Mouse (Mus musculus) hindbrain, embryonic 12.5 days (tissue): ENCODE data around the gene Cep72. TPM values are rescaled to one million over a fixed set of nuclear protein-coding genes. Genes with fewer than 3 reads are reported as not detected.

Source experiments
- ATAC-seq: fragments of 200-750 bp; cut with Nextera tagmentation; 2 replicates; pipeline ENCODE4 v1.8.0; 2017; ENCODE audit warnings: moderate TSS enrichment; ENCODE audit not compliant: low FRiP score
- H3K27ac ChIP-seq: fragments of 300-500 bp; sonication (generic); 2 replicates; pipeline ENCODE4 v1.5.1; 2016; ENCODE audit warnings: mild to moderate bottlenecking
- H3K27me3 ChIP-seq: fragments of 300-500 bp; sonication (generic); 2 replicates; pipeline ENCODE4 v1.6.1; 2016; ENCODE audit warnings: mild to moderate bottlenecking
- H3K36me3 ChIP-seq: fragments of 300-500 bp; sonication (generic); 2 replicates; pipeline ENCODE4 v1.6.1; 2016; ENCODE audit warnings: mild to moderate bottlenecking
- H3K4me1 ChIP-seq: fragments of 300-500 bp; sonication (generic); 2 replicates; pipeline ENCODE4 v1.6.1; 2016
- H3K4me2 ChIP-seq: fragments of 300-500 bp; sonication (generic); replicated peaks from 2 replicates; pipeline ENCODE4 v1.6.1; 2016; ENCODE audit warnings: mild to moderate bottlenecking
- H3K4me3 ChIP-seq: fragments of 300-500 bp; sonication (generic); 2 replicates; pipeline ENCODE4 v1.5.1; 2016; ENCODE audit warnings: mild to moderate bottlenecking
- H3K9ac ChIP-seq: fragments of 300-500 bp; sonication (generic); 2 replicates; pipeline ENCODE4 v1.6.1; 2016; ENCODE audit warnings: mild to moderate bottlenecking, moderate library complexity
- H3K9me3 ChIP-seq: fragments of 300-500 bp; sonication (generic); replicated peaks from 2 replicates; pipeline ENCODE4 v1.6.1; 2016; ENCODE audit warnings: mild to moderate bottlenecking
- WGBS: fragments of 180-500 bp; shearing (Covaris S2); methylation state at CpG from one replicate; pipeline ENCODE4 v1.1.7; 2016; 5-methylcytosine and 5-hydroxymethylcytosine counted together
- polyA plus RNA-seq: library from polyadenylated mRNA; unstranded; fragments of >200 nt; fragmentation: Nextera tagmentation; extraction: Ambion mirVana; gene quantifications from 2 replicates; pipeline ENCODE4 v1.2.1, GENCODE M21; 2016

Gene Cep72
- polyA plus RNA-seq: 14.0 and 16.0 TPM in 2 replicates

- Histone ChIP-seq H3K4me2 (peak within 1 kb of the TSS; percentile 55), H3K4me1 (no peaks in the 10 kb centered on the region), H3K27ac (peak within 1 kb of the TSS; percentile 80), H3K4me3 (peak within 1 kb of the TSS; percentile 89), H3K9ac (peak within 1 kb of the TSS; percentile 73), H3K9me3 (no peaks in the 10 kb centered on the region), H3K36me3 (peaks cover 11% of the 10 kb centered on the region; the same call in 1 of the 2 replicates), H3K27me3 (no peaks in the 10 kb centered on the region)
- 4% methylated on average over 48 of the region's 48 CpGs for WGBS
- ATAC-seq: peak; percentile 97
Observed at GRCm38 (mm10) chr13:74061613-74062377, at the start of gene Cep72. Gene Cep72, minus strand, starts transcription at chr13:74062299.

GRCm38 (mm10) chr13:74107410-74107809 is 45.3 kb upstream of the Cep72 start:
- no peaks in the 10 kb centered on the region for H3K36me3 ChIP-seq
- no peak for ATAC-seq
- no peaks in the 10 kb centered on the region; the same call in 1 of the 2 replicates for H3K27me3 ChIP-seq
- WGBS: 86% methylated on average over 2 of the region's 2 CpGs
- no peak overlapping the region for H3K9ac ChIP-seq
- no peak overlapping the region for H3K27ac ChIP-seq
- H3K9me3 ChIP-seq: no peaks in the 10 kb centered on the region
- H3K4me2 ChIP-seq: no peak overlapping the region
- no peak overlapping the region for H3K4me3 ChIP-seq
- no peaks in the 10 kb centered on the region for H3K4me1 ChIP-seq

GRCm38 (mm10) chr13:74104417-74104816 is 42.3 kb upstream of the Cep72 start:
- Histone ChIP-seq H3K9ac (no peak overlapping the region), H3K4me1 (no peaks in the 10 kb centered on the region), H3K4me3 (no peak overlapping the region), H3K27me3 (no peaks in the 10 kb centered on the region; the same call in 1 of the 2 replicates), H3K4me2 (no peak overlapping the region), H3K9me3 (no peaks in the 10 kb centered on the region), H3K36me3 (no peaks in the 10 kb centered on the region), H3K27ac (no peak overlapping the region)
- WGBS: 87% methylated on average over 7 of the region's 7 CpGs
- ATAC-seq: no peak

- no peak overlapping the region for H3K9ac ChIP-seq
- no peaks in the 10 kb centered on the region for H3K9me3 ChIP-seq
- no peak for ATAC-seq
- H3K27me3 ChIP-seq: no peaks in the 10 kb centered on the region; the same call in 1 of the 2 replicates
- H3K4me2 ChIP-seq: no peak overlapping the region
- no peak overlapping the region for H3K27ac ChIP-seq
- 83% methylated on average over 4 of the region's 4 CpGs for WGBS
- no peaks in the 10 kb centered on the region for H3K36me3 ChIP-seq
- no peak overlapping the region for H3K4me3 ChIP-seq
- H3K4me1 ChIP-seq: no peaks in the 10 kb centered on the region
Observed at GRCm38 (mm10) chr13:74102831-74103582, 40.9 kb upstream of the Cep72 start.

GRCm38 (mm10) chr13:74102108-74102830 is 40.2 kb upstream of the Cep72 start:
- H3K4me3 ChIP-seq: no peak overlapping the region
- H3K36me3 ChIP-seq: no peaks in the 10 kb centered on the region
- H3K4me2 ChIP-seq: no peak overlapping the region
- no peak overlapping the region for H3K27ac ChIP-seq
- H3K27me3 ChIP-seq: no peaks in the 10 kb centered on the region; the same call in 1 of the 2 replicates
- no peaks in the 10 kb centered on the region for H3K4me1 ChIP-seq
- no peak overlapping the region for H3K9ac ChIP-seq
- ATAC-seq: no peak
- H3K9me3 ChIP-seq: no peaks in the 10 kb centered on the region
- 83% methylated on average over 8 of the region's 8 CpGs for WGBS

GRCm38 (mm10) chr13:74098913-74099312 is 36.8 kb upstream of the Cep72 start:
- Histone ChIP-seq H3K4me1 (no peaks in the 10 kb centered on the region), H3K4me3 (no peak overlapping the region), H3K36me3 (no peaks in the 10 kb centered on the region), H3K9ac (no peak overlapping the region), H3K4me2 (no peak overlapping the region), H3K27me3 (no peaks in the 10 kb centered on the region; the same call in 1 of the 2 replicates), H3K27ac (no peak overlapping the region), H3K9me3 (no peaks in the 10 kb centered on the region)
- ATAC-seq: no peak
- WGBS: 81% methylated on average over 6 of the region's 6 CpGs

GRCm38 (mm10) chr13:74096715-74097363 is 34.7 kb upstream of the Cep72 start:
- H3K27ac ChIP-seq: no peak overlapping the region
- H3K4me2 ChIP-seq: no peak overlapping the region
- no peaks in the 10 kb centered on the region for H3K4me1 ChIP-seq
- ATAC-seq: peak; percentile 69; the same call in 1 of the 2 replicates
- no peaks in the 10 kb centered on the region for H3K36me3 ChIP-seq
- 25% methylated on average over 2 of the region's 2 CpGs for WGBS
- H3K9me3 ChIP-seq: no peaks in the 10 kb centered on the region
- H3K9ac ChIP-seq: no peak overlapping the region
- H3K4me3 ChIP-seq: no peak overlapping the region
- no peaks in the 10 kb centered on the region for H3K27me3 ChIP-seq

- Histone ChIP-seq H3K9ac (no peak overlapping the region), H3K4me2 (no peak overlapping the region), H3K9me3 (no peaks in the 10 kb centered on the region), H3K4me1 (no peaks in the 10 kb centered on the region), H3K4me3 (no peak overlapping the region), H3K27me3 (no peaks in the 10 kb centered on the region), H3K27ac (no peak overlapping the region), H3K36me3 (no peaks in the 10 kb centered on the region)
- no peak for ATAC-seq
- 62% methylated on average over 2 of the region's 2 CpGs for WGBS
Observed at GRCm38 (mm10) chr13:74095936-74096335, 33.8 kb upstream of the Cep72 start.

GRCm38 (mm10) chr13:74090265-74090664 is 28.2 kb upstream of the Cep72 start:
- Histone ChIP-seq H3K4me3 (no peak overlapping the region), H3K27me3 (no peaks in the 10 kb centered on the region), H3K9ac (no peak overlapping the region), H3K27ac (no peak overlapping the region), H3K36me3 (no peaks in the 10 kb centered on the region), H3K4me1 (no peaks in the 10 kb centered on the region), H3K9me3 (no peaks in the 10 kb centered on the region), H3K4me2 (no peak overlapping the region)
- 81% methylated on average over 3 of the region's 3 CpGs for WGBS
- ATAC-seq: no peak

GRCm38 (mm10) chr13:74073369-74073768 is 11.3 kb upstream of the Cep72 start:
- H3K27me3 ChIP-seq: no peaks in the 10 kb centered on the region
- 91% methylated on average over 7 of the region's 7 CpGs for WGBS
- ATAC-seq: no peak

GRCm38 (mm10) chr13:74071714-74072113 is 9.6 kb upstream of the Cep72 start:
- 74% methylated on average over 3 of the region's 3 CpGs for WGBS

More at GRCm38 (mm10) chr13:74073369-74073768, 11.3 kb upstream of the Cep72 start:
- Histone ChIP-seq H3K36me3 (no peaks in the 10 kb centered on the region), H3K4me1 (no peaks in the 10 kb centered on the region), H3K4me3 (no peak overlapping the region), H3K9ac (no peak overlapping the region), H3K27ac (no peak overlapping the region), H3K9me3 (no peaks in the 10 kb centered on the region), H3K4me2 (no peak overlapping the region)

More at GRCm38 (mm10) chr13:74071714-74072113, 9.6 kb upstream of the Cep72 start:
- Histone ChIP-seq H3K36me3 (no peaks in the 10 kb centered on the region), H3K4me1 (no peaks in the 10 kb centered on the region), H3K27me3 (no peaks in the 10 kb centered on the region), H3K27ac (no peak overlapping the region), H3K4me2 (no peak overlapping the region), H3K4me3 (no peak overlapping the region), H3K9ac (no peak overlapping the region), H3K9me3 (no peaks in the 10 kb centered on the region)
- ATAC-seq: no peak
